ENCODE assay signal across 7 mouse cellular contexts in genomic region chr7:46033109-46033869, GRCm38 (mm10). TPM values are rescaled to one million over a fixed set of nuclear protein-coding genes. Genes with fewer than 3 reads are reported as not detected.
DNase-seq lines count a peak whose midpoint lies in the region; ATAC-seq lines count a peak whose summit lies in the region.

Gene Nomo1 (plus strand): TSS chr7:46033698.

- intact Hi-C loops in gastrocnemius, postnatal 36 days (cut with DNase I): no loop called here
- intact Hi-C loops in left cerebral cortex, postnatal 25 days (cut with DNase I): no loop called here

- peak within 1 kb of the TSS; percentile 40; the same call in 1 of the 2 replicates for H3K27ac ChIP-seq in intestine, embryonic 15.5 days
- peak within 1 kb of the TSS; percentile 83 for H3K27ac ChIP-seq in midbrain, embryonic 10.5 days (replicated peaks)

- H3K27me3 ChIP-seq in intestine, embryonic 15.5 days (replicated peaks): no peaks in the 10 kb centered on the region
- H3K27me3 ChIP-seq in midbrain, embryonic 10.5 days (ENCODE audit: low read depth, poor library complexity, severe bottlenecking): 0 out of 2 replicates have a peak, but pooled peaks cover 8% of the 10 kb centered on the region

- H3K4me2 ChIP-seq in intestine, embryonic 15.5 days (replicated peaks): peak within 1 kb of the TSS; percentile 71

- H3K9me3 ChIP-seq in intestine, embryonic 15.5 days: no peaks in the 10 kb centered on the region
- H3K9me3 ChIP-seq in midbrain, embryonic 10.5 days (replicated peaks): no peaks in the 10 kb centered on the region

- peak within 1 kb of the TSS; percentile 94 for H3K4me3 ChIP-seq in intestine, embryonic 15.5 days (replicated peaks)
- H3K4me3 ChIP-seq in midbrain, embryonic 10.5 days: peak within 1 kb of the TSS; percentile 96

- ATAC-seq in intestine, embryonic 15.5 days: peak; percentile 83

- DNase-seq in adrenal gland, adult 2 months: peak; percentile 98
- peak; percentile 99 for DNase-seq in embryo, embryonic 11.5 days (ENCODE audit: low read depth, low spot score)
- peak; percentile 97 to 99 for DNase-seq in gastrocnemius, postnatal 36 days
- peak; percentile 95 to 97 for DNase-seq in left cerebral cortex, postnatal 25 days (ENCODE audit: low spot score in 2 of 2)
- peak; percentile 96 for DNase-seq in midbrain, embryonic 10.5 days (ENCODE audit: low spot score)
- peak; percentile 97 for DNase-seq in right cerebral cortex, postnatal 4 days

- peaks cover 29% of the 10 kb centered on the region for H3K4me1 ChIP-seq in intestine, embryonic 15.5 days (replicated peaks)
- H3K4me1 ChIP-seq in midbrain, embryonic 10.5 days: peaks cover 32% of the 10 kb centered on the region

- H3K9ac ChIP-seq in intestine, embryonic 15.5 days: peak within 1 kb of the TSS; percentile 88

- 7% methylated on average over 38 of the region's 44 CpGs for WGBS in intestine, embryonic 15.5 days
- WGBS in midbrain, embryonic 10.5 days: 6% methylated on average over 44 of the region's 44 CpGs

- no peaks in the 10 kb centered on the region for H3K36me3 ChIP-seq in intestine, embryonic 15.5 days
- peaks cover 9% of the 10 kb centered on the region for H3K36me3 ChIP-seq in midbrain, embryonic 10.5 days

RNA-seq across cellular contexts. Expression of gene Nomo1, which starts in this region (rescaled TPM):
- 10 to 100 TPM; 58.7 to 65.3 TPM for total RNA-seq in adrenal gland, adult 2 months (2021)
- 25.1 and 34.3 TPM in 2 replicates for polyA plus RNA-seq in adrenal gland, adult 2 months (2012; rRNA removed)
- 10 to 100 TPM; 54.5 to 66.7 TPM for total RNA-seq in gastrocnemius, postnatal 36 days (2021)
- 80.4 and 84.7 TPM in 2 replicates for polyA plus RNA-seq in intestine, embryonic 15.5 days (2015; fragmentation: Nextera tagmentation; extraction: Ambion mirVana)
- total RNA-seq in left cerebral cortex, postnatal 25 days (2021): 100 to 1,000 TPM; 107 to 108 TPM
- polyA plus RNA-seq in midbrain, embryonic 10.5 days (2016; fragmentation: Nextera tagmentation; extraction: Ambion mirVana): 29.9 and 31.0 TPM in 2 replicates

Comparison
In these comparisons a context has a peak if more than half of its experiments do, and no peak if none do; other contexts are left out.
1. Peak in every context shown above with its lines: DNase-seq, ATAC-seq, H3K4me3 ChIP-seq and H3K27ac ChIP-seq.